Mouse (Mus musculus) adrenal gland, adult 8-10 months (tissue): ENCODE data around the gene Cln3. TPM values are rescaled to one million over a fixed set of nuclear protein-coding genes. Genes with fewer than 3 reads are reported as not detected.

ENCODE experiments used
- DNase-seq: peaks from one replicate; pipeline ENCODE4 v3.0.0; 2022
- total RNA-seq, 4 experiments: library from RNA; stranded (reverse); gene quantifications; 2 replicates each; pipeline ENCODE4 v1.2.4; 2022

The Cln3 gene
- 10 to 100 TPM; 25.6 to 55.5 (median 39.8) TPM for total RNA-seq

DNA sequence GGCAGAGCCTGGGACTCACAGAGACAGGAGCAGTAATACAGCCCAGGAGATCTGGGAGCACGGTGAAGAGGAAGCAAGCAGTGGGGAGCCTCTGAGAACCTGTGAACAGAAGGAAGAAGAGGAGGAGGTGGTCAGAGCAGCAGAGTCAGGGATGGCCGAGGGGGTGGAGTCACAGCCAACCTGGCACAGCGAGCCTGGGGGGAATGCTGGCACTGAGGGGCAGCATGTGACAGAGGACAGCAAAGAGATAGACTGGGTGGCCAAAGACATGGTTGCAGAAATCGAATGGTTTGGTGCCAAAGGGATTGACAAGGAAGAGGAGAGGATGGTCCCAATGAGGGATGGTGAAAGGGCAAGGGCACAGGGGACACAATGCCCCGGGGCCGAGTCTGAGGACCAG is at the start of gene Cln3:
TSS of gene Cln3 (minus strand) at position 101 of the 400 bp plus-strand sequence.
- DNase-seq, result no peak

DNA sequence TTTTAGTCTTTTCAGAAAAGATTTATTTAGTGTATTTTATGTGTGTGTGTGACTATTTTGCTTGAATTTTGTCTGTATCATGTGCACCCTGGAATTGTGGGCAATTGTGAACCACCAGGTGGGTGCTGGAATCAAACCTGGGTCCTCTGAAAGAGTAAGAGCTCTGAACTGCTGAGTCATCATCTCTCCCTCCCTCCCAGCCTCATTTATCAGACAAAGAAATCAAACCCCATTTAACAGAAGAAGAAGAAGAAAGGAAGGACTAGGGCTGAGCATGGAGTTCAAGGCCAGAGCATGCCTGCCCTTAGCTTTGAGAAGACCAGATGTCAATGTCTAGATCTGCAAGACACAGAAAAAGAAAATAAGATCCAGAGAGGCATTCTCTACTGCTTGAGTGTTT is 49.8 kb upstream of the Cln3 start:
- DNase-seq, result no peak

DNA sequence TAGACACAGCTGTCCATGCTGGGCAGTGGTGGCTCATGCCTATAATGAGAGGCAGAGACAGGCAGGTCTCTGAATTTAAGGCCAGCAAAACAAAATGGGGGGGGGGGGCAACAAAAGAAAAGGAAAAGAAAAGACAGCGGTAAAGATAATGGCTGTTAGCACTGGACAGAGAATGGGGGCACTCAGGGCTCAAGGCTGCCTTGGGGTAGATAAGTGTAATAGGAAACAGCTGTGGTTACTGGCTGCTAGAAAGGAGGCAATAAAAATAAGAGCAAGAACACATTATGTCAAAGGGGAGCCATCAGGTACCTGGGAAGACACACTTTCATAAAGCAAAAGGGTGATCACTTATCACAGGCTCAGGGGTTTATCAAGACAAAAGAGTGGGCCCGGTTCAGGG is 46.9 kb upstream of the Cln3 start:
- DNase-seq, result no peak

DNA sequence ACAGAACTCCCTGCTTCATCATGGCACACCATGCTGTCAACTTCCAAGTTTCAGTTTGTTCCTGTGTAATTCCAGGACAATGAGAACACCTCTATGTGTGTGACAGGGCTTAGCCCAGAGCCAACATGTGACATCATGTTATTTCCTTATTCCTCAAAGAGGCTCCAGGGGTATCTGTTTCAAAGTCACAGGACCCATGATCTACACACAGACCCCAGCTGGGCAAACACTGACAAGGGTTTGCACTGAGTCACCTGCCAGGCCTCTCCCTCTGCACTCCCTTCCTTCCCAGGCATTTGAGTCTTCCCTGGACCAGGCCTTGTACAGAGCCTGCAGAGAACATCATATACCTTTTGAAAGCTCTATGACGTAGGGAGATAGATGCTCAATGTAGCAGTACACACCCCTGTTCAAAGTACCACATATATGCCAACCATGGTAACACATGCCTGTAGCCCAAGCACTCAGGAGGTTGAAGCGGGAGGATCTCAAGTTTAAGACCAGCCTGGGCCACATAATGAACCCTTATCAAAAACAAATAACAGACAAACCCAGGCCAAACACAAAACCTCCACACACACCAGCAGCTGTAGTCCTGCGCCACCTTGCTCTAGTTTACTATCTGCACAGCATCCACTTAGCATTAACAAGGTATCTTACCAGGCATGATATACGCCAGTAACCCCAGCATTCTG is 45.4 kb upstream of the Cln3 start, which contains the start of gene Nupr1:
TSS of gene Nupr1 (minus strand) at position 38 of the 695 bp plus-strand sequence.
- no peak for DNase-seq

DNA sequence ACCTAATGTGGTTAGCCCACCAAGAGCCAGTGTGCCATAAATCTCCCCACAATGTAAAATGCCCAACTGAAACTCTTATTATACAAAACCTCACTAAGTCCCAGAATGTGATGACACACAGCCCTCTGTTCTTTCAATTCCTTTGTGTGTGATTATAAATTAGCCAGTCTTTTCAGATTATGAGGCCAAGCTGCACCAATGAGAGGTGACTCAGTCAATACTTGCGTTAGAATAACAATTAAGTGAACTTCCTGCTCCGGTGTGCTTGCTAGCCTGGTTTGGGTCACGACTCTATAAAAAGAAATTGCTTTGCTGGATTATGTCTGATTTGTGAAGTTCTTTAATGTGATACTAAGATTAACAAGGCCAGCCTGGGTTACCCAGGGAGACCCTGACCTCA is 44.3 kb upstream of the Cln3 start:
- DNase-seq, result no peak

DNA sequence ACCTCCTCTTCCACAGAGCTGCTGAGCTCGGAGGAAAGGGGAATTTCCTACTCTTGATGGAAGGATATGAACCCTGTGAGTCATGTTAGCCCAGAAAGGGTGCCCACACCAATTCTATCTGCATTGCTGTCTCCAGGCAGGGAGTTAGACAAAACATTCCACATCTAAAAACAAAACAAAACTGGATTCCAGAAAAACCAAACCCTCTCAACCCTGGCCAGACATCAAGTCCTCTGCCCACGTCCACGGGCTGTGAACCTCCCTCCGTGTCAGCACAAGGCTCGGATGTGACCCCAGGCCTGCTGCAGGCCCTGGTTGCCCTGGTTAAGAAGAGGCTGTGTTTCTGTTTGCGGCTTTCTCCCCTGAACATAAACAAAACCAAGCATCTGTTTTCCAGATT is 42.5 kb upstream of the Cln3 start:
- no peak for DNase-seq

DNA sequence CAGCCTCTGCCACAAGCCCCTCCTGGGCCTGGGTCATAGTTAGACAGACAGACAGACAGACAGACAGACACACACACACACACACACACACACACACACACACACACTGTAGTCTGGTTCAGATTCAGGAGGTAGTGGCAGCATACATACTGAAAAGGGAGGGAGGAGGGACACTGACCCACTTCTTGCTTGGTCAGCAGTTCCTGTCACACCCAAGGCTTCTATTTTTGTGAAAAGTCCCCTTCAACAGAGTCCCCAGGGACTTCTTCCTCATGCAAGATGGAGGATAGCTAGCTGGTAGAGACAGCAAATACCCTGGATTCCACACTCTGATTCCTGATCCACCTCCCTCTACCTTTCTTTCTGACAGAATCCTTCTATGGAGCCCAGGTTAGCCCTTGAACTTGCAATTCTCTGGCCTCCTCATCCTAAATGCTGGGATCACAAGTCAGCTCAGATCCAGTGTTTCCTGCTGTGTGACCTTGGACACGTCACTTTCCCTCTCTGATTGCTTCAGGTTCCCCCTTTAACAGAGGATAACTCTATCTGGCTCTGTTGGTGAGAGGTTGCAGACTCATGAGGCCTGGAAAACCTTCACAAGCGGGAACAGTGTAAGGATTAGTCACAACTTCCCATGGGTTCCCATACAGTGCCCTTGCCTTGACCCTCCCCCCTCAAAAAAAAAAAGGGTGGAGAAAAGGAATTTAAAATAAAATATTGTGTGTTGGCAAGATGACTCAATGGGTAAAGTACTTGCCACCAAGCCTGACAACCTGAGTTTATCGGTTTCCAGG is 40.4 kb upstream of the Cln3 start:
- no peak for DNase-seq

DNA sequence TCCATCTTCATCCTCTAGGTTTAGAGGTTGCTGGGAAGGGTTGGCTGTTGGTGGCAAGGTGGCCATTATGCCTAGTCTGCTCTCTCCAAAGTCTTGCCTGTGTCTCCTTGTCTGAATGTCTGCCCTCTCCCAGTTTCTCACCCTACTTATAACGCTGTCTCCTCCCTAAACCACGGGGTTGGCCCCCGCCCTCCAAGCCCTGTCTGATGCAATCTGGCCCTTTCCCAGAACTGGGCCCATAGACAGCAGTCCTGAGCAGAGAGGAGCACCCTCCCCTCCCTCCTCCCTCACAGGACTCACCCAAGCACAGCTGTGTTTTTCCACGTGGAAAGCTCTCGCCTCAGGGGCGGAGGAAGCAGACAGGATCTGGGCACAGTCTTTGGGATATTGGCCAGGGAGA is 39.8 kb upstream of the Cln3 start:
- DNase-seq, result peak; percentile 75

DNA sequence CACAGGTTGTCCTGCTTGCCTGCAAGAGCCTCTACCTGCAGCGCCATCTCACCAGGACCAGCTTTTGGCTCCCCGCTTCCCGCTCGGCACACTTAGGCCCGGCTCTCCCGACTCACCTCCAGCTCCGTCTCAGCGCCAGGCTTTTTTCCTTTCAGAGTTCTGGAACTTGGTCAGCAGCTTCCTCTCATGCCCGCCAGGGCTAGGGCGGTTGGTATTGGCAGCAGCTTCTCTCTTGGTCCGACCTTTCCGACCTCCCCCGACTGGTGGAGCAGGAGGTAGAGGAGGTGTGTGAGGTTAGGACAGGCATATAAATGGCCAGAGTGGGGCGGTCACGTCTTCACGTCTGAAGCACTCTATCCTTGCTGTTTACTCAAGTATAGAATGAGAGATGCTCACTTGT is 39.2 kb upstream of the Cln3 start:
- DNase-seq, result no peak

DNA sequence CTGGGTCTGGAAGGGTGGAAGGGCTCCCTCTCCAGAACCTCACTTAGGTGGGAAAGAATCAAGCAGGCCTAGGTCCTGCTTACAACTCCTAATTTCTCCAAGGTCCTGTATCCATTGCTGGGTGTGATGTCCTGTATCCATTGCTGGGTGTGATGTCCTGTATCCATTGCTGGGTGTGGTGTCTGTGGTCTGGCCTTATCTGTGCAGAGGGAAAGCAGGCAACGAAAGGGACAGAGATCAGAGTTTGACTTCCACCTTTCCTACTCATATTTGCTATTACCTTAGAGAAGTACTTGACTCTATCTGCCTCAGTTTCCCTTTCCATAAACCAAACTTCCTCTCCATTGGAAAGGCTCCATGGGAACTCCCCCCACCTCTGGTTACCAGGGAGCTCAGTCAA is 37.8 kb upstream of the Cln3 start:
- no peak for DNase-seq

DNA sequence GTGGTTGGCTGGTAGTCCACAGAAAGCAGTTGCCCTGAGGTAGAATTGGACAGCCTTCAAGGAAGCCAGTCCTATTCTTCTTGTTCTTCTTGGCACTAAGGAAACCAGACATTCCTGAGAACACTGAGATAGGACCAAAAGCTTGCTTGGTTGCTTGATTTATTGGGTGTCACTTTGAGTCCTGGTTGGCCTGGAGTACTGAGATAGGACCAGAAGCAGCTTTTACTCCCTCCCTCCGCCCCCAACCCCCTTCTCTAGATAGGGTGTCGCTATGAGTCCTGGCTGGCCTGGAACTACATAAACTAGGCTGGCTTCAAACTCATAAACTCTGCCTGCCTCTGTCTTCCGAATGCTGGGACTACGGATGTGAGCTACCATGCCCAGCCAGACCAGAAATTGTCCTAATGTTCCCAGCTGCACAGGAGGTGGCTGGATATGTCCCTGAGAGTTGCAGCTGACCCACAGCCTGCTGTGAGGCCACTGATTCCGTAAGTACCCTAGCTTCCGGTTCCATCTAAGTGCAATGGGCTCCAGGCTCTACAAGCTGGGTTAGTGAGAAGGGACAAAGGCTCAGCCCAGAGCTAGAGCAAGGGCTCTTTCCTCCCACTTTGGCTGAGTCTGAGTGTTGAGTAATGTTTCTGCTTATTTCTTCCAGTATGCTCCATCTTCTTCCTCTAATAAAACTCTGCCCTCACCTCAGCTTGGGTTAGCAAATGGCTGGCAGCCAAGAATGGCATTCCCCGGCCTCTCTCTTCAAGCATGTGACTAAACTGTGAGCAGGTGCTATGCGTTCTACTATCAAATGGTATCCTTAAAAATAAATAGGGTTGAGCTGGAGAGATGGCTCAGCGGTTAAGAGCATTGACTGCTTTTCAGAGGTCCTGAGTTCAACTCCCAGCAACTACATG is 36.1 kb upstream of the Cln3 start:
- DNase-seq, result no peak

DNA sequence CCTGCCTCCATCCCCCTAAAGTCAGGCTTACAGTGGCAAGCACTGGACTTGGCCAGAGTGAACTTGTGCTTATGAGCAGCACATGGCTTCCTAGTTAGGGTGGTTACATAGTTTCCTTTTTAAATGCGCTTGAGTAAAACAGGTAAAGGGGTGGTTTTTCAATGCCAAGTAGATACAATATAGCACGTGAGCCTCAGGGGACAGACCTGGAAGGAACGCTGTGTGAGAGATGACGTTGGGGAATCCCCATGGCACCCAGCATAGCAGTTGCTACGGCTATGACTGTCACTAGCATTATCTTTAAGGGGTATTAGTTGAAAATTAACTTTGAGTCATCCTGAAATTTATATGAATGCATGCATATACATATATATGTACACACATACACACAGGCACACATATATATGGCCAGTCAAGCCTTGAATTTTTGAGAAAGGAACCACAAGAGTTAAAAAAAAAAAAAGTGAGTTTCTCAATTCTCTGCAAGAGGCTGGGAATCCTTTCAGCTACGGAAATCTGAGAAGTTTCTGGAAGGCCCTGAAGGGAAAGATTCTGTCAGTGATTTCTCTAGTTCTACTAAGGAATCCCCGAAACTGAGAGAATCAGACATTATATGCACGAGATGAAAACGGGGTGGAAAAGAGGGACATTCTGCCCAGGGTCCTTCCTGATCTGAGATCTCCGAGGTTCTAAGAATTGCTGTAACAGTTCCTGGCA is 34.1 kb upstream of the Cln3 start:
- DNase-seq, result no peak

DNA sequence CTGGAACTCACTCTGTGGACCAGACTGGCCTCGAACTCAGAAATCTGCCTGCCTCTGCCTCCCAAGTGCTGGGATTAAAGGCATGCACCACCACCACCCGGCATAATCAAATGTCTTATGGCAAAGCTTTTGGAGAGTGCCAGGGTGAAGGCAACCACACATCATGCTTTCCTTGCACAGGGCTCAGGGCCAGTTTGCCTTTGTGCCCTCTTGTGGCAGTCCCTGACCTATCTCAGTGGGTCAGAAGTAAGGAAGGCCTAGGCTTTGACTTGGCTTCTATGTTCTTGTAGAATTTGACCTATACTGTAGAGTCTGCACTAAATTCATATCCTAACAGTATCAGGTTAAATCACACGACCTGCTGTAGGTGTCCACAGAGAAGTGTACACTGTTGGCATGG is 31.1 kb upstream of the Cln3 start:
- no peak for DNase-seq

DNA sequence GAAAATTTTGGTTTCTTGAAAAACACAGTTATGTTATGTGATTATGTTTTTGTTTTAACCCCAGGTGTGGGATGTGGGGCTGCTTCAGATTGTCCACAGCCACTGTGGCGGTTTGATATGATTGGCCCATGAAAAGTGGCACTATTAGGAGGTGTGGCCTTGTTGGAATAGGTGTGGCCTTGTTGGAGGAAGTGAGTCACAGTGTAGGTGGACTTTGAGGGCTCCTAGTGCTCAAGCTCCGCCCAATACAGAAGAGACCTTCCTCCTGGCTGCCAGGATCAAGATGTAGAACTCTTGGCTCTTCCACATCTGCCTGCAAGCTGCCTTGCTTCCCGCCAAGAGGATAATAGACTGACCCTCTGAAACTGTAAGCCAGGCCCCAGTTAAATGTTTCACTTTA is 27.1 kb upstream of the Cln3 start:
- DNase-seq, result no peak

DNA sequence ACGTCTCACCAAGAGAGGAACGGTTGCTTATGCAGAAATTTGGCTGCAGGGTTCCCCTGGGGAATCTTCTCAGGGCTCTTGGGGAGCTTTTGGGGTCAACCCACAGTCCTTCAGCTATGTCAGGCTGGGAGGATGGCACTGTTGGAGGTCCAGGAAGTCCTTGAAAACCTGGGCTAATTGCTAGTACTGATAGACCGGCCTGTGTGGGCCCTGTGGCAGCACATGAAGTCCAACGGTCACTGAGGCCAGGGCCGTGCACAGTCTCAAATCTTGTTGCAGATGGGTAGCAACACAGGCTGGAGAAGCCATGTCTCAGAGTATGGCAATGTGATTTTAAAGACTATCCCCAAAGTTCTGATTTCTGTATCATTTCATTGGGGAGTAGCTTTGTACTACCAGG is 22.2 kb upstream of the Cln3 start:
- DNase-seq, result no peak

DNA sequence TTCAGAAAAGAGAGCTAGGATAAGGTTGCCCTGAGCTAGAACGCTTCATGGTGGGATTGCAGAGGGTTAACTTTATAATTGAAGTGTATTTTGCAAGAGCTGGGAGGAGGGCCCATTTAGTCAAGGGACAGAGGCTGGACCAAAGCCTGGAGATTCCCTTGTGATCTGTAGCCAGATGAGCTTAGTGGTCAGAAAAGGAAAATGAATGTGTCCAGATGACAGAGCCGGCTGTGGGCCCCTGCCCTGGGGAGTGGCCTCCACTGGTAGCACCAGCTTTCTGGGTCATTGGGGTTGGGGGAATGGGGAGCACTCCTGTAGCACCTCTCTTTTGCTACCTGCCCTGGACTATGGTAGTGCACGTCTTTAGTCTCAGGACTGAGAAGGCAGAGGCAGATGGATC is 21.4 kb upstream of the Cln3 start:
- DNase-seq, result no peak

DNA sequence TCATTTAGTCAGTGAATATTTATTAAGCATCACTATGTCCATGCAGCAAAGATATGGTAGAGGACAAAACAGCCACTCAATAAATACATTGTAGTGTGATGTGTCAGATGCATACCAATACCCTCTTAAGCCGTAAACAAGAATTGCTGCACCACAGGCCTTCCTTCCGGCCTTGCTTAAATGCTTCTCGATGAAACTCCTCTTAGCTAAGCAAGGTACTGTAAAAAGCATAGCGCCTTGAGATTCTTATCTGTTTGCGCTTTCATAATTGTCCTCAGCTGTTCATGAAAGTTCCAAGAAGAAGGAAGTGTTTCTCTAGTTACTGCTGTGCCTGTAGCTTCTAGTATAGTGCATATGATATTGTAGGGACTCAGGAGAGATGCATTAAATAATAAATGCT is 21.0 kb upstream of the Cln3 start:
- no peak for DNase-seq

DNA sequence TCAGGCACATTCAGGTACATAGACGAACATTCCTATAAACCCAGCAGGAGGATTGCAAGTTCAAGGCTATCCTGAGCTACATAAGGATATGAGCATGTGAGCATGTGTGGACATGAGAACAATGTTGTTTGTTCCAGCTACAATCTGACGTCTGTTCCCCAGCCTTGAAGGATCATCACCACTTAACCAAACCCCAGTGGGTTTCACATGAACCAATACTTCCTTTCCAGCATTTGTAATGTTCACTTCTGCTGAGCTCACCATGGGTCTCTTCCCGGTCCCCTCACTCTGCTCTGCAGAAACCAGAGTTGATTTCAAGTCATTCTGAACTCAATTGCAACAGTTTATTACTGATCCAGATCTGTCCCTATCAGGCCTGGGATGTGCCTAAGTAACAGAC is 17.0 kb upstream of the Cln3 start:
- no peak for DNase-seq

DNA sequence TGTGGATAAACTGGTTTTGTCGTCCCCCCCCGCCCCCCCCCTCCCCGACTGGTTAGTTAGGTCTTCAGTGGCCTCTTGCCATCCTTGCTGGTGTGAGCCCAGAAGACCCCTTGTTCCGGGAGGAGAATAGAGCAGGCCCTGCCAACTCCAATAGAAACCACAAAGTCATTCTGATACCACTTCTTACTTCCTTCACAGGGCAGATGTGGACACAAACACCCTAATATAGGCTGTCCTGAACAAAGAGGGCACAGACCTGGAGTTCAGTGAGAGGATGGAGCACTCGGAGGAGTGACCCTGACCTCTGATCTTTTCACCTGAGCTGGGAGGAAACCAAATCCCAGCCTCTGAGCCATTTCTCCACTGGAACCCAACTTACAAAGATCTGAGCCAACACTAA is 16.3 kb upstream of the Cln3 start:
- DNase-seq, result no peak

DNA sequence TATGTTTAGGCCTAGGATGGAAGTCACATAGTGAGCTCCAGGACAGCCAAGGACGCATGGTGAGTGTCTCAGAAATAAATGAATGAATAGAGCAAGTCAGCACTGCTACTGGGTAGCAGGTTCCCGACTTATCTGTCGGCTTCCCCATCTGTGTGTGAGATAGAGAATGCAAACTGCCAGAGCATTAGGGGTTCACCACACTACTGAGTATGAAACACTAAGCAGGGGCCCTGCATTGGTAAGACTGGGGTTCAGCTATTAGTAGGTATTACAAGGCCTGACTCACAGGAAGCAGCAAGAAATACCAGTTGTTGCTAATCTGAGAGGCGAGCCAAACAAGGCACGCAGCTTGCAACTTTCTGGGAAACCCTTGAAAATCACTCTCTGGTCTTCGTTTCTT is 13.3 kb upstream of the Cln3 start:
- DNase-seq, result no peak

DNA sequence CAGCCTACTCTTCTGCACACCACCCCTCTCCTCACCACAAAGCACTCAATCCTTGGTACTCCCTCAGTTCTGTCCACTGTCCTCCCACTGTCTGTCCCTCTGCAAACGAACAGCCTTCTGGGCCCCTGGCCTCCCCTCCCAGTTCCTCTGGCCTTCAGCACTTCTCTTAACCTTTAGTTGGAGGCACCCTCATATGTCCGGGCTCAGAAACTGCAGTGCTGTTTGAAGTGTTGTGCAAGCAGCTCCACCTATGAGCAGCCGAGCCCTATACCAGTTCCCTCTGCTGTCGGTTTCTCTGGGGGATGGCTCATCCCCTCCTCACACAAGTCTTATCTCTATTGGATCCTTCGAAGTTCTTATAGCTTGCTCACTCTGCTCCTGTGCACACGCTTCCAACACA is 10.8 kb upstream of the Cln3 start:
- no peak for DNase-seq

DNA sequence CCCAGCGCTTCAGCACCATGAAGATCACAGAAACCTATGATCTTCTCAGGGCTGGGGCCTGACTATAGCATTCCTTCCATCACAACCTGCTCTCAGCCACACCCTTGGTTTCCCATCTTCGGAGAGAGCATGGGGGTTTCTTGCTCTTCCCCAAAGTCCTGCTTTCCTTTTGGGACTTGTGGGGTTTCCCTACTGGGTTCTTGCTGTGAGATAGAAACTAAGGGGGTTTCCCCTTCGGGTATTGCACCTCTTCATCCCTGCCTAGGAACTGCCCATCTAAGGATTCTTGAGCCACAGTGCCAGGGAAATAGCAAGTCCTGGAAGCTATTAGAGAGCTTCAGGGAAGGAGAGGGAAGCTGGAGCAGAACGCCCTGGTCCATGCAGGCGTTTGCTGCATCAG is 10.3 kb upstream of the Cln3 start:
- no peak for DNase-seq
